Mouse (Mus musculus) embryonic fibroblast, embryonic 13.5 days (primary cell): ENCODE data around the gene Apoe.

Experiments
- CTCF ChIP-seq: IDR thresholded peaks from 2 replicates; pipeline ENCODE4 v1.5.1; 2011; ENCODE audit warnings: mild to moderate bottlenecking, control low read depth, low read length, moderate library complexity, borderline replicate concordance; ENCODE audit not compliant: insufficient read depth
- POLR2A ChIP-seq: IDR thresholded peaks from 2 replicates; pipeline ENCODE4 v1.6.1; 2011; ENCODE audit warnings: low read depth, mild to moderate bottlenecking, control low read depth, low read length, moderate library complexity

GRCm38 (mm10) chr7:19705271-19705670 is 6.3 kb upstream of the Apoe start:
- TF ChIP-seq CTCF = no peak
- TF ChIP-seq POLR2A = no peak
